Mouse (Mus musculus): Measurements from ENCODE around the gene Mxd3.

DNA sequence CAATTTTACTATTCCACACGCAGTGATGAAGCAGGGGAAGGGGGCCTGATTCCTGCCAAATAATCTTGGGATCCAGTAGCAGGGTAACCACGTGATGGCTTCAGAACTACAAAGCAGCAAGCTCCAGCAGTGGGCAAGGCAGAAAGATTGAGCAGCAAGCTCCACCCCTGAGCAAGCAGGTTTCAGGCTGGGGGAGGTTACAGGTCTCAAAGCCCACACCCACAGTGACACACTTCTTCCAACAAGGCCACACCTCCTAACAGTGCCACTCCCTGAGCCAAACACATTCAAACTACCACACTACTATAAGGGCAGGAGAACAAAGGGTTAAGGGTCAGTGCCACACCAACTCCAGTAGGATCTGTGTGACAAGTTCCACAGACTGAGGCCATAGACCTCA lies 9.6 kb upstream of the Mxd3 start:
- TF ChIP-seq POLR2A (IDR thresholded peaks at IDR 0.05; ENCODE audit: extremely low read depth, insufficient read depth, low read length) = no peak
- TF ChIP-seq CTCF (IDR thresholded peaks at IDR 0.05; ENCODE audit: extremely low read depth, insufficient read depth, low read length) = no peak

Data from cortical plate, adult 2 months (tissue).